Mouse (Mus musculus) adrenal gland, postnatal 36 days (tissue): ENCODE measurements around the gene Olfr1019. TPM values are rescaled to one million over a fixed set of nuclear protein-coding genes. Genes with fewer than 3 reads are reported as not detected.

ENCODE experiments used
- DNase-seq, 2 experiments: peaks; one replicate each; pipeline ENCODE4 v3.0.0; 2021; ENCODE audit warnings: mixed read lengths in 1 of 2
- long read RNA-seq, 2 experiments: library from polyadenylated mRNA; stranded (forward); transcript quantifications; one replicate each; pipeline ENCODE4 v2.0.0; 2021; ENCODE audit warnings: borderline sequencing depth in 2 of 2
- total RNA-seq, 2 experiments: library from RNA; stranded (reverse); gene quantifications; 2 replicates each; pipeline ENCODE4 v1.2.3; 2021

Olfr1019 gene
- not detected for total RNA-seq
- long read RNA-seq, experiment 1: 0 reads
- long read RNA-seq, experiment 2: 0 reads

DNA sequence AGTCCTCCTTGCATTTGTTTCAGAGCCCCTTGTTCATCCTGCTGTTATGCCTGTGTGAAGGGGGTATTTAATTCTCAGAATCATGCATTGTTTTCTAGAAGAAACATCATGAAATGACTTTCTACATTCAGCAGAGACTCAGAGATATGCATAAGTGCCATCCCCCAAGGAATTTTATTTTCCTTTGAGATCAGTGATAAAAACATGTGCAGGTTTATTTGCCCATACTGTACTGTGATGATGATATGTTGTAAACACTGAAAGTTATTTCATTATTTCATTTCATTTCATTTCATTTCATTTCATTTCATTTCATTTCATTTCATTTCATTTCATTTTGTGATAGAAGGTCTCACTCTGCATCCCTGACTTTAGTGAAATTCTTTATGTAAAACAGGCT, at the start of gene Olfr1019:
TSS of gene Olfr1019 (minus strand) at position 101 of the 400 bp plus-strand sequence.
- no peak for DNase-seq

DNA sequence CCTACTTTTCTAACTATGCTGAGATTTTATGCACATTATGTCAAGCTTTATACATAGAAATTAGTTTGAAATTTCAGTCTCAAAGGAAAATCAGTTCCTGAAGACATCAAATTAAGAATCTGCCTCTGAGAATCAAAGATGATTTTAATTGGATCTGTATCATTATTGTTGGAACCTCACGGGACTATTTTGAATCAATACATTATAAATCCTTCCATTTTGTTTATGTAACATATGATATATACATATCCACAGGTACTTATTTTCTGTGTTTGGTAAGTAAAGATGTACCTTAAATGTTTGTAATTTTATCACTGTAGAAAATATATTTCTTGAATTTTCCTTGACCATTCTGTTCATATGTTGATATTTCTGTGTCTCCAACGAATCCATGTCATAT, 40.1 kb upstream of the Olfr1019 start, which contains the start of gene Olfr1023:
TSS of gene Olfr1023 (plus strand) at position 301 of the 400 bp plus-strand sequence.
- no peak for DNase-seq

DNA sequence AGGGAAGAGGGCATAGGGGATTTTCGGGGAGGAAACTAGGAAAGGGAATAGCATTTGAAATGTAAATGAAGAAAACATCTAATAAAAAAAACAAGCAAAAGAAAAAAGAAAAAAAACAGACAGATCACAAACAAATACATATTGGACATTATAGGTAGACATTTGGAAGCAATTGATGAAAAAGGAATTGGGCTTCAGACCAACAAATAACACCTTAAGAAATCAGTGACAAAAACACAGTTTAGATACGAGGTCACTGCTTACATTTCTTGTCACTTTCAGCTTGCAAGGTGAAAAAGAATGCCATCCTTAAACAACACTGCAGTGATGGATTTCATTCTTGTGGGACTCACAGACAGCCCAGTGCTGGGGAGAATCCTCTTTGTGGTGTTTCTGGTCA, 23.0 kb upstream of the Olfr1019 start, which contains the start of gene Olfr1022:
TSS of gene Olfr1022 (plus strand) at position 301 of the 400 bp plus-strand sequence.
- no peak for DNase-seq

DNA sequence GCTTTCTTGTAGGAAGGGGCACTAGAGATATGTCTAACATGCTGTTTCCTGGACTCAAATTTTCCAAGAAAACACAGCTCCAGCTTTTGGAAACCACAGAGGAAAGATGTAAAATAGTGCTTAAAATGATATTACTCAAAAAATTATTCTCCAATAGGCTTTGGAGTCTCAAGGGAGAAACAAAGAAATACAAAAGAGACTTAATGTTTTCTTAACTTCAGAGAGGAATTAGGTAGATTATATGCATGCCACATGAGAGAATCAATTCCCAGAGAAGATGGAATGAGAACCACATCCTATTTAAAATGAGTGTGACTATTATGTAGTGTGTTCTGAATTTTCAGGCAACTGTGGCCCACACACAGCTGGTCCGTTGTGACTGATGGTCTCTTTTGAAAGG, 1.4 kb upstream of the Olfr1019 start, which contains the start of gene Olfr1020:
TSS of gene Olfr1020 (plus strand) at position 301 of the 400 bp plus-strand sequence.
- no peak for DNase-seq

DNA sequence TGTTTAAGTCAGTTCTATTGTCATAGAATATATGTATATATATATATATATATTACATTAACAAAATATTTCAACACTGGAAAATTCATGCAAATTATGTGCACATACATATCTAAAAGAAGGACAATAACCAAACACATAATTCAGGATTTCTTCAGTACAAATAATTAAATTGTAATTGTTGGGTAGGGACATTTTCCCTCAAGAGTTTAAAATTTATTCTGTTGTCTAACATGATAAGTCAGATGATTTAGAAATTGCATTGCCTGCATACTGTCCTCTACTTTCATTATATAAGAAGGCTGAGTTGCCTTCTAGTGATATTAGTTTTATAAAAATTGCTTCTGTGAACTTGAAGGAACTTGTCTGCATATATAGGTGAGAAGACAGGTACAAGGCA, 27.1 kb downstream of the Olfr1019 start, which contains the start of gene Olfr1018:
TSS of gene Olfr1018 (plus strand) at position 301 of the 400 bp plus-strand sequence.
- no peak for DNase-seq

DNA sequence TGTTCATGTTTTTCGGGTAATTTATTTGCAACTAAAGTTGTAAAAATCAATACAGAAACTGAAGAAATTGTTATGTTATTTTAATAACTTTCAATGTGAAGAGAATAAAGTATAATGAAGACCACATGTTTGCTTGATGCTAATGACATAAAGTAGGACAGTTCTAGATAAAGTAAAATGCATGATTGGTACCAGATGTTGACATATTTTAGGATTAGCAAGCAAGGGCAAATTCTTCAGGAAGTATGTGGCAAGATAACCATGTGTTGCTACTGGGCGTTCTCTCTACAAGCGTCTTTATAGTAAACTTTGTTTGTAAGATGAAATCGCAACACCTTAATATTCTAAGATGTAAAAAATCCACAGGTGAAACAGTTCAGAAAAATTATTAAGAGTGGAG, 40.8 kb downstream of the Olfr1019 start:
- DNase-seq: no peak

DNA sequence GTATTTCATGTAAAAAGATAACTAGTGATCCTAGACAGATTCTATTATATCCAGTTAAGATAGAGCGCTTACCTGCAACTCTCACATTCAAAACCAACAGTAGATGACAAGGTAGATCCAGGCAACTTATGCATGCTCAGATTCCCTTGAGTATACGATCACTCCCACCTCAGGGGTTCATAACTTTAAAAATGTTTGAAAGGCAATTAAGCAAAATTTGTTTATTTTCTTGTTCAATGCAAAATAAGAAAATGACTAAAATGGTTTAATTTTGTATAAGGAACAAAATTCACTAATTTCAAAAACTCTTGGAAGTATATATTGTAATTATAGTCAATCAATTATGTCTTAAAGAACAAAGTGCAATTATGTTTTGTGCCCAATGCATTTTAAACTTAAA, 42.8 kb downstream of the Olfr1019 start, which contains the start of gene Olfr1016:
TSS of gene Olfr1016 (minus strand) at position 101 of the 400 bp plus-strand sequence.
- DNase-seq: no peak

DNA sequence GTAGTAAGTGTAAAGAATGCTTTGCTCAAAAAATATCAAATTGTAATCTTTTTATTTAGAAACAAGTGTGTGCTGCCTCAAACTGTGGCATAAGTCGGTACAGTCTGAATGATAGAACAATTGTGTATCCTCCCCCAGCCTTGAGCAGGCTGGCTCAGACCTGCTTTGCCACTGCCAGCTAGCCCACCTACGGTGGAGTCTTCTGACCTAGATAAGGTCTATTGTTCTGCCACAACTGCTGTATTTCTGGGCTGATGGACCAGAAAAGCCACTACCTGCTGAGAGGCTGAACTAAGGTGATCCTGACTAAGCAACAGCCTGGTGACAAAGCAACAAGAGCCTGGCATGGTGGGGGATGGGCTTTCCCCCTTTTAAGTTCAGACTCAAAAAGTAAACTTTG, 53.0 kb downstream of the Olfr1019 start:
- no peak for DNase-seq

Other genes with a start within 250 kb of the Olfr1019 start
- gene Olfr1000, start 233.6 kb downstream of the Olfr1019 start, total RNA-seq: not detected
- gene Olfr1002, start 194.8 kb downstream of the Olfr1019 start, total RNA-seq: not detected
- not detected for gene Olfr154, start 181.0 kb downstream of the Olfr1019 start, total RNA-seq
- gene Olfr1006, start 166.7 kb downstream of the Olfr1019 start, total RNA-seq: not detected
- not detected for gene Olfr1008, start 156.1 kb downstream of the Olfr1019 start, total RNA-seq
- gene Olfr1009, start 130.1 kb downstream of the Olfr1019 start, total RNA-seq: not detected
- not detected for gene Olfr1012, start 82.7 kb downstream of the Olfr1019 start, total RNA-seq
- gene Olfr1013, start 78.4 kb downstream of the Olfr1019 start, total RNA-seq: under 1 TPM in 1 of 2 experiments, not detected in 1; 0.07 TPM
- gene Olfr1014, start 72.8 kb downstream of the Olfr1019 start, total RNA-seq: not detected
- not detected for gene Olfr1015, start 63.5 kb downstream of the Olfr1019 start, total RNA-seq
- not detected for gene Olfr1016, start 42.9 kb downstream of the Olfr1019 start, total RNA-seq
- gene Olfr1018, start 27.0 kb downstream of the Olfr1019 start, total RNA-seq: not detected
- gene Olfr1020, start 1.5 kb upstream of the Olfr1019 start, total RNA-seq: not detected
- not detected for gene Olfr1022, start 23.1 kb upstream of the Olfr1019 start, total RNA-seq
- not detected for gene Olfr1023, start 40.2 kb upstream of the Olfr1019 start, total RNA-seq
- gene Olfr1024, start 59.6 kb upstream of the Olfr1019 start, total RNA-seq: not detected
- not detected for gene Olfr1025-ps1, start 69.7 kb upstream of the Olfr1019 start, total RNA-seq
- gene Olfr1026, start 76.1 kb upstream of the Olfr1019 start, total RNA-seq: not detected
- gene Olfr1028, start 105.0 kb upstream of the Olfr1019 start, total RNA-seq: not detected
- not detected for gene Olfr1029, start 128.4 kb upstream of the Olfr1019 start, total RNA-seq
- gene Olfr1030, start 133.8 kb upstream of the Olfr1019 start, total RNA-seq: not detected
- gene Olfr1031, start 144.8 kb upstream of the Olfr1019 start, total RNA-seq: not detected
- gene Olfr1032, start 160.1 kb upstream of the Olfr1019 start, total RNA-seq: not detected
- 1 to 10 TPM; 4.8 to 5.8 TPM for gene Olfr1033, start 175.2 kb upstream of the Olfr1019 start, total RNA-seq
- gene Olfr1034, start 200.4 kb upstream of the Olfr1019 start, total RNA-seq: under 1 TPM in 1 of 2 experiments, not detected in 1; 0.33 TPM
- gene Olfr1036, start 228.5 kb upstream of the Olfr1019 start, total RNA-seq: not detected
- gene Olfr1037, start 241.9 kb upstream of the Olfr1019 start, total RNA-seq: not detected